Mouse (Mus musculus) heart, postnatal 36 days (tissue): Measurements from ENCODE around the gene Cphx1. TPM values are rescaled to one million over a fixed set of nuclear protein-coding genes. Genes with fewer than 3 reads are reported as not detected.
"Not testable (repeated sequence)": the region's sequence is repeated elsewhere in the genome, so short reads cannot be mapped to it uniquely, and the experiment has no call there.

Source experiments
- DNase-seq, 2 experiments: peaks; one replicate each; pipeline ENCODE4 v3.0.0; 2021 to 2022
- intact Hi-C: fragments of 180-260 bp; cut with DNase I; formaldehyde crosslinking; loops from one replicate; pipeline ENCODE4 v1.15.1; 2025
- total RNA-seq, 2 experiments: library from RNA; stranded (reverse); gene quantifications; 2 replicates each; pipeline ENCODE4 v1.2.3; 2021

The Cphx1 gene
- not detected for total RNA-seq

DNA sequence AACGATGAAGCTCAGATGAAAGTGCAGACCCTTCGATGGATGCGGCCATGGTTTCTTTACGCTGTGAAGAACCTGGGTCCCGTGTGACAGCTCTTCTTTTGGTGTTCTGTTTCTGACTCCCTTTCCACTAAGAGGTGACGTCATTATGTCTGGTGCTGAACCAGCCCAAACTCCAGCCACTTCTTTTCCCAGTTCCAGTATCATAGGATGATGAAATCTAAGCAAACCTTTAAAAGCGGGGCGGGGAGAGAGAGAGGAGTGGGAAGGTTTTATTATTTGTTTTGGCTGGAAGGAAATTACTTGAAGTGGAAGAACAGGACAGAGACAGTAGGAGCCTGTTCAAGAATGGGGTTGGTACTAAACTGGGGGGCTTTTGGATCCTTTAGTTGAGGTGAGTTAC, at the start of gene Cphx1:
Gene Cphx1 (plus strand): TSS at position 301 of the 400 bp plus-strand sequence.
- DNase-seq, intact Hi-C loops: not testable (repeated sequence)

DNA sequence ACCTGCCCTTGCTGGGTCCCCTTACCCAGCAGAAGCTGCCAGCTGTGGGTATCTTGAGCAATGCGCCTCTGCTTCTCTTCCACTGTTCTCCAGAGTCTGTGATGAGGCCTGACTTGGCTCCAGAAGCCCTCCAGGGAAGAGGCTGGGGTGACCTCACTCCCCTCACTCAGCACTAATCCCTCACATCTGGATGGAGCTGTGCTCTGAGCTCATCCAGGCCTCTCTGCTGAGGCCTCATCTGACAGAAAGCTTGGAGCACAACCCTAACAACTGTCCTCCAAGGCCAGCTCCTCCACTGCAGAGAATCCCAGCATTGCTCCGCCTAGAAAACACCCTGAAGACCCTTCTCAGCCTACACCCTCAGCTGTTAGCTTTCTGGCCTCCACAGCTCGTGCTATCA, 43.5 kb upstream of the Cphx1 start:
- DNase-seq, intact Hi-C loops: not testable (repeated sequence)

- intact Hi-C loops, DNase-seq: not testable (repeated sequence)
Observed at GRCm38 (mm10) chr14:25895686-25896085, 42.4 kb upstream of the Cphx1 start.

DNA sequence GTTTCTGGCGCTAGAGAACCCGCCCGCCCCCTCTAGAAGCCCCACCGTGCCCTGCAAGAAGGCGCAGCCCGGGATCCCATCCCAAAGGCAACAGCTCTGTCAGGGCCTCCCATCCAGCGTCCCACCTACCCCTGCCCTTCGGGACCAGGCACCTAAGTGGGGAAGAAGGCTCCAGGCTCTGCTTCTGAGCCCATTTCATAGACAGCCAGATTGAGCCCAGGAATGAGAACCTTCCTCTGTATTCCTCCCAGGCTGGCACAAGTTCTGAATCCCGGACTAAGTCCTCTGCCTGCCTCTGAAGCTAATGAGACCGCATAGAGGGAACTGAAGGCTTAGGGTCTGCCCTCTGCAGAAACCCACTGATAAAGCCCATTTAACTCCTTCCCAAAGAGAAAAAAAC, 35.1 kb upstream of the Cphx1 start, which contains the start of gene Plac9a:
Gene Plac9a (minus strand): TSS at position 101 of the 400 bp plus-strand sequence.
- DNase-seq, intact Hi-C loops: not testable (repeated sequence)

GRCm38 (mm10) chr14:25905243-25905642, 32.9 kb upstream of the Cphx1 start:
- intact Hi-C loops, DNase-seq: not testable (repeated sequence)

DNA sequence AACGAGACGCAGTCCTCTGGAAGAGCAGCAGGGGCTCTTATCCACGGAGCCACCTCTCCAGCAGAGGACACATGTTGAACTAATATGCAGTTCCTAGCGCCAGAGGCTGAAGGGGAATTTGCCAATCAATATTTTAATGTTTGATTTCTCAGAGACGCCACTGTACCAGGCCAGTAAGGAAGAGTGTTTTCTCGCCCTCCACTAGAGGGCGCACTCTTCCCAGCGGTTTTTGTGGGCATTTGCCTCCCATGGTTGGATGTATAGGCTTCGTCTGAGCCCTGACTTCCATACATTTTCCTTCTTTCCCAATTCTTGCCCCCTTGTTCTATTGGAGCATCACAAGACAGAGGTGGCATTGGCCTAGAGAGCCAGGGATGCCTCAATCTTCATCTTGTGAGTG, 30.8 kb upstream of the Cphx1 start:
- intact Hi-C loops, DNase-seq: not testable (repeated sequence)

- DNase-seq, intact Hi-C loops: not testable (repeated sequence)
Observed at GRCm38 (mm10) chr14:25908976-25909375, 29.1 kb upstream of the Cphx1 start.

DNA sequence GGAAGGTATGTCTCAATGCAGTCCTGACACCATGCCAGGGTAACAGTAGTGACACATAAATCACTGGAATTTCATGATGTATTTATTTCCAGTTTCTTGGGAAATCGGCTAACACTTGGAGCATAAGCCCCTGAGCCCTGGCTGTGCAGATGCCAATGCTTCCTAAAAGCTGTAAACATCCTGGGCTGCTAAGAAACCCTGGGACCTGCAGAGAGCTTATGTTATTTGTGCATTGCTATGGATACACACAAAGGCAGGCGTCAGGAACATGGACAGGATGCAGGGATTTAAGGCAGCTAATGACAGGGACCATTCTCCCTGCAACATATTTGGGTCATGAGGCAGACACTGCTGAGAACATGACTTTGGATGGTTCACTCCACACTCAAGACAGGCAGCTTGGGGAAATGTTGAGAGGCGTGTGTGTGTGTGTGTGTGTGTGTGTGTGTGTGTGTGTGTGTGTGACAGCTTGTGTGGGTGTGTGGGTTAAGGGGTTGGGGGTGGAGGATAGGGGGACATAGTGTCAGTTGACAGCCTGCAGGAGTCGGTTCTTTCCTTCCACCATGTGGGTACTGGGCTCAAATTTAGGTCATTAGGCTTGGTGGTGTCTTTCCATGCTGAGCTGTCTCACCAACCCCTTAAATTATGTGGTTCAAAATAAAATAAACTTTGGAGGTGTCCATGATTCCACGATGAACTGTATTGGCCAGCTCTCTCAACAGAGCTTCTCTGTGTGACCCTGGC, 19.5 kb upstream of the Cphx1 start:
- intact Hi-C loops, DNase-seq: not testable (repeated sequence)

DNA sequence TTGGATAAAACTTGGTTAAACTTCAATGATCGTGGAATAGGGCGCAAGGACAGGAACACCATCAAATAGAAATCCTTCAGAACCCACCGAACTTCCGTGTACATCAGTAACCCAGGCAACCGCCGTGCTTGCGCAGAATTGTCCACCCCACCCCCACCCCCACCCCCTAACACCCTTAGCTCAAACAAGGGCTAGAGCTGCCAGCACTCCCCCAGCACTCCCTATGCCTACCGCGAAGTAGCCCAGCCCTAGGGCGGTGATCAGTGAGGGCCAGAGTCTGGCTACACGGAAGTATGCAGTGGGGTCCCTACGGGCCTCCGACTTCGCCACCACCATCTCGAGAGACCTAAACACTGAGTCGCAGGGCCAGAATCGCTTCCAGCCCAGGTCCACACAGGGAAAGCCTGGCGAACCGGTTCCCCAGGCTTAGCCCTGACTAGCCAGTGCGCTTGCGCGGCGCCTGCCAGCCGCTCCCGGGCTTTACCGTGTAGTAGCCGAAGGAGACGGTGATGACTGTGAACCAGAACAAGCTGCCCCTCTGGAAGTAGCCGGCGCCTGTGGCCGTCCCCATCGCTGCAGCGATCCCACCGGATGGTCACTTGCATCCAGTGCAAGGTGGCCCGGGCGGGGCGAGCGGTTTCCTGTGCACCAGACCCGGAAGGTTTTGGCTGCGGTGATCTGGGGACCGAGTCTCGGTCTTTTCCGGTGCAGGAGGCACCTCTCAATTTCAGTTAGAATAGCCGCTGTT, 11.1 kb upstream of the Cphx1 start:
- DNase-seq, intact Hi-C loops: not testable (repeated sequence)

- intact Hi-C loops, result not testable (repeated sequence)
Observed at GRCm38 (mm10) chr14:25927562-25927881, 10.6 kb upstream of the Cphx1 start, which contains the start of gene Tmem254a. Tmem254a (minus strand) TSS chr14:25927672.

GRCm38 (mm10) chr14:25936867-25937630, 1.1 kb upstream of the Cphx1 start:
- intact Hi-C loops, DNase-seq: not testable (repeated sequence)

More at GRCm38 (mm10) chr14:25927562-25927881, 10.6 kb upstream of the Cphx1 start, which contains the start of gene Tmem254a:
- not testable (repeated sequence) for DNase-seq

DNA sequence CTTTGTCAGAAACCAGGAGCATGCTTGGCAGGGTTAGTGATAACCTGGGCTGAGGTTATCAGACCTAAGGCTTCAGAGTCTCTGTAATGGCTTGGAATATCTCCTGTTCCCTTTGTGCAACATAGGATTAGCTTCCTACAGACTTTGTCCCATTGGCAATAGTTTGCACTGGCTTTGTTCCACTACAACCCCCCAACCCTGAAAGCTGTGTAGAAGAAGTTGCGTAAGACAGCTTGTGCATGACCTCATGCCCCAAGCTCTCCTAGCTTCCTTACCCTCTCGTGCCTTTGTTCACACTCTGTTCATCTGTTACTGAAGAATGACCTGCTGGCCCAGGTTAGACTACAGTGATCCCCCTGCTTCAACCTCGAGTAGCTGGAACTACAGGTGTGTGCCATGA, 19.8 kb downstream of the Cphx1 start:
- DNase-seq, intact Hi-C loops: not testable (repeated sequence)

- intact Hi-C loops, DNase-seq: not testable (repeated sequence)
Observed at GRCm38 (mm10) chr14:25978371-25979241, 40.5 kb downstream of the Cphx1 start, which contains the start of gene Duxbl1. Duxbl1 (plus strand) TSS chr14:25978577.

DNA sequence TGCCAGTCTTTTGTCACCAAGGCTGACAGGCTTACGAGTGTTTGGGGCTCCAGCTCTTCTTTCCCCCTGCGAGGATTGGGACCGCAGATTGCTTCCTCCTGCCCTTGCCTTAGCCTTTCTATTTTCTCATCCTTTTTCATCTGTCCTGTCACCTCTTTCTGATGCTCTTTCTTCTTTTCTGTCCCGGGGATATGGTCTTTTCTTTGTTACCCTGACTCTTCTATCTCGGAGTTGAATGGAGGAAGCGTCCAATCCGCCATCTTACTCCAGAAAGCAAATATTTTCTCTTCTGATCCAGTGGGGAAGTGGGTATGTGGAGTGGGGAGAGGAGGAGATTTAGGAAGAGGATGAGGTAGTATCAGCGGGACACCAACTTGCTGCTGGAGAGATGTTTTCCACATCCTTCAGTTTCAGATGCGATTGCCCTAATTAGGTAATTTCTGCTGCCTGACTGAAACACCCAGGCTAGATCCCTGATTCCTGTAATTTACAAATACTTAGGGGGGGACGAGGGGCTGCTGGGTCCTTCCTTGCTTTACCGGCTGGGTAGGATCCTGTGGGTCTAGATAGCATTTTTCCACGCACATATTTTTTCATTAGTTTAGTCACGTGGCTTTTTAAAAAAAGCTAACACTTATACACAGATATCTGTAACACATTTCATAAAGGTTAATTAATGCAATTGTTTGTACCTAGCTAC, 41.3 kb downstream of the Cphx1 start:
- intact Hi-C loops, DNase-seq: not testable (repeated sequence)

- intact Hi-C loops, DNase-seq: not testable (repeated sequence)
Observed at GRCm38 (mm10) chr14:25981880-25982279, 43.8 kb downstream of the Cphx1 start.
